Comparison of ENCODE assay signal across 10 mouse cellular contexts in genomic region chr10:7111462-7112000, GRCm38 (mm10). TPM values are rescaled to one million over a fixed set of nuclear protein-coding genes. Genes with fewer than 3 reads are reported as not detected.
A peak's percentile ranks its signal among the peaks of the same experiment; 100 is the strongest.
DNase-seq lines count a peak whose midpoint lies in the region; ATAC-seq and TF ChIP-seq lines count a peak whose summit lies in the region.
"Had no signal": no experiment of that assay in that cellular context is flagged by ENCODE, and none has a peak within 500 bp of the region (broad histone marks: within the 10 kb centered on the region; RNA-seq: fewer than 3 reads in every experiment).

No protein-coding gene starts in this region.

- no peak for TF ChIP-seq POLR2A in thymus, adult 2 months (IDR thresholded peaks at IDR 0.05; ENCODE audit: control insufficient read depth, extremely low read depth, insufficient read depth, low read length, poor library complexity)

- H3K9ac ChIP-seq in embryonic facial prominence, embryonic 14.5 days (ENCODE audit: low read depth, low read length) = no peak overlapping the region
- H3K9ac ChIP-seq: limb, embryonic 13.5 days had no signal

- no peak overlapping the region for H3K4me2 ChIP-seq in embryonic facial prominence, embryonic 14.5 days (ENCODE audit: low read depth, low read length)
- H3K4me2 ChIP-seq: limb, embryonic 13.5 days had no signal

- H3K27ac ChIP-seq in embryonic facial prominence, embryonic 14.5 days (replicated peaks; ENCODE audit: low read depth, low read length) = no peak overlapping the region
- H3K27ac ChIP-seq in embryonic facial prominence, embryonic 10.5 days (replicated peaks) = no peak overlapping the region
- no peak overlapping the region for H3K27ac ChIP-seq in thymus, adult 2 months (ENCODE audit: control insufficient read depth, insufficient read depth, low read length)
- H3K27ac ChIP-seq: limb, embryonic 13.5 days had no signal

- H3K4me3 ChIP-seq in embryonic facial prominence, embryonic 14.5 days (ENCODE audit: low read depth, low read length) = no peak overlapping the region
- H3K4me3 ChIP-seq in embryonic facial prominence, embryonic 10.5 days = no peak overlapping the region
- no peak overlapping the region for H3K4me3 ChIP-seq in thymus, adult 2 months (ENCODE audit: control insufficient read depth, insufficient read depth, low read length)
- H3K4me3 ChIP-seq: limb, embryonic 13.5 days had no signal

- peak; percentile 71 for DNase-seq in embryonic facial prominence, embryonic 14.5 days (ENCODE audit: low spot score)
- no peak for DNase-seq in embryonic facial prominence, embryonic 10.5 days (ENCODE audit: low spot score)
- DNase-seq in layer of hippocampus, adult 11-12 months (ENCODE audit: low spot score) = peak; percentile 41
- DNase-seq in layer of hippocampus, adult 9-10 months (ENCODE audit: low spot score) = no peak
- DNase-seq in cerebellum, adult 18-20 months = peak; percentile 86 to 90
- peak; percentile 44 for DNase-seq in layer of hippocampus, adult 9-11 months
- no peak for DNase-seq in thymus, adult 2 months
- no peak for DNase-seq in MN1 (ENCODE audit: low spot score)

- no peaks in the 10 kb centered on the region for H3K27me3 ChIP-seq in embryonic facial prominence, embryonic 14.5 days (replicated peaks; ENCODE audit: control insufficient read depth, insufficient read depth, low read length)
- no peaks in the 10 kb centered on the region for H3K27me3 ChIP-seq in embryonic facial prominence, embryonic 10.5 days (replicated peaks; ENCODE audit: low read depth, poor library complexity, severe bottlenecking)
- H3K27me3 ChIP-seq in thymus, adult 2 months (ENCODE audit: control insufficient read depth, insufficient read depth, low read length) = no peaks in the 10 kb centered on the region
- H3K27me3 ChIP-seq: limb, embryonic 13.5 days had no signal

- H3K4me1 ChIP-seq in embryonic facial prominence, embryonic 14.5 days (ENCODE audit: control insufficient read depth, insufficient read depth, low read length) = no peaks in the 10 kb centered on the region
- no peaks in the 10 kb centered on the region for H3K4me1 ChIP-seq in embryonic facial prominence, embryonic 10.5 days
- 0 out of 2 replicates have a peak, but pooled peaks cover 3% of the 10 kb centered on the region for H3K4me1 ChIP-seq in thymus, adult 2 months (replicated peaks; ENCODE audit: control insufficient read depth, insufficient read depth, low read length)
- H3K4me1 ChIP-seq: limb, embryonic 13.5 days had no signal

- H3K36me3 ChIP-seq in embryonic facial prominence, embryonic 14.5 days (ENCODE audit: control insufficient read depth, insufficient read depth, low read length) = no peaks in the 10 kb centered on the region
- no peaks in the 10 kb centered on the region for H3K36me3 ChIP-seq in embryonic facial prominence, embryonic 10.5 days (replicated peaks)
- H3K36me3 ChIP-seq in thymus, adult 2 months (ENCODE audit: control insufficient read depth, insufficient read depth, low read length) = no peaks in the 10 kb centered on the region
- H3K36me3 ChIP-seq: limb, embryonic 13.5 days had no signal

- 67% methylated on average over 6 of the region's 6 CpGs for WGBS in embryonic facial prominence, embryonic 14.5 days
- WGBS in embryonic facial prominence, embryonic 10.5 days = 94% methylated on average over 6 of the region's 6 CpGs
- 93% methylated on average over 6 of the region's 6 CpGs for WGBS in thymus, adult 2 months

- no peak for TF ChIP-seq CTCF in thymus, adult 2 months (IDR thresholded peaks at IDR 0.05; ENCODE audit: borderline replicate concordance, control insufficient read depth, extremely low read depth, insufficient read depth, low read length, poor library complexity)

- H3K9me3 ChIP-seq in embryonic facial prominence, embryonic 14.5 days (ENCODE audit: control insufficient read depth, low read length) = no peaks in the 10 kb centered on the region
- 0 out of 2 replicates have a peak, but pooled peaks cover 4% of the 10 kb centered on the region for H3K9me3 ChIP-seq in embryonic facial prominence, embryonic 10.5 days

- peak; percentile 79 for ATAC-seq in embryonic facial prominence, embryonic 14.5 days (ENCODE audit: low read depth)
- ATAC-seq: intestine, embryonic 16.5 days had no signal

RNA-seq across cellular contexts. Expression of gene Ipcef1, which starts 59.3 kb away (rescaled TPM):
- polyA plus RNA-seq in embryonic facial prominence, embryonic 14.5 days (2014; fragmentation: Nextera tagmentation; extraction: Ambion mirVana) = 0.46 and 0.54 TPM in 2 replicates
- 0.10 and 0.16 TPM in 2 replicates for polyA plus RNA-seq in embryonic facial prominence, embryonic 10.5 days (2016; fragmentation: Nextera tagmentation; extraction: Ambion mirVana)
- polyA plus RNA-seq in thymus, adult 2 months (2012; rRNA removed) = 6.5 and 7.6 TPM in 2 replicates

Comparison
In these comparisons a context has a peak if more than half of its experiments do, and no peak if none do; other contexts are left out.
1. DNase-seq: peak in embryonic facial prominence, embryonic 14.5 days (single experiment), layer of hippocampus, adult 11-12 months (single experiment), cerebellum, adult 18-20 months (2 of 2) and layer of hippocampus, adult 9-11 months (single experiment); none in embryonic facial prominence, embryonic 10.5 days (single experiment), layer of hippocampus, adult 9-10 months (single experiment), thymus, adult 2 months (single experiment) and MN1 (single experiment).